Mouse (Mus musculus) adrenal gland, adult (tissue): ENCODE data around the gene Ccdc157.
"Not testable (repeated sequence)": the region's sequence is repeated elsewhere in the genome, so short reads cannot be mapped to it uniquely, and the experiment has no call there.

Experiments used
- DNase-seq, 2 experiments: peaks; one replicate each; pipeline ENCODE4 v3.0.0; 2022 to 2023; ENCODE audit warnings: low spot score in 1 of 2; ENCODE audit not compliant: inconsistent age in 2 of 2

The Ccdc157 gene

DNA sequence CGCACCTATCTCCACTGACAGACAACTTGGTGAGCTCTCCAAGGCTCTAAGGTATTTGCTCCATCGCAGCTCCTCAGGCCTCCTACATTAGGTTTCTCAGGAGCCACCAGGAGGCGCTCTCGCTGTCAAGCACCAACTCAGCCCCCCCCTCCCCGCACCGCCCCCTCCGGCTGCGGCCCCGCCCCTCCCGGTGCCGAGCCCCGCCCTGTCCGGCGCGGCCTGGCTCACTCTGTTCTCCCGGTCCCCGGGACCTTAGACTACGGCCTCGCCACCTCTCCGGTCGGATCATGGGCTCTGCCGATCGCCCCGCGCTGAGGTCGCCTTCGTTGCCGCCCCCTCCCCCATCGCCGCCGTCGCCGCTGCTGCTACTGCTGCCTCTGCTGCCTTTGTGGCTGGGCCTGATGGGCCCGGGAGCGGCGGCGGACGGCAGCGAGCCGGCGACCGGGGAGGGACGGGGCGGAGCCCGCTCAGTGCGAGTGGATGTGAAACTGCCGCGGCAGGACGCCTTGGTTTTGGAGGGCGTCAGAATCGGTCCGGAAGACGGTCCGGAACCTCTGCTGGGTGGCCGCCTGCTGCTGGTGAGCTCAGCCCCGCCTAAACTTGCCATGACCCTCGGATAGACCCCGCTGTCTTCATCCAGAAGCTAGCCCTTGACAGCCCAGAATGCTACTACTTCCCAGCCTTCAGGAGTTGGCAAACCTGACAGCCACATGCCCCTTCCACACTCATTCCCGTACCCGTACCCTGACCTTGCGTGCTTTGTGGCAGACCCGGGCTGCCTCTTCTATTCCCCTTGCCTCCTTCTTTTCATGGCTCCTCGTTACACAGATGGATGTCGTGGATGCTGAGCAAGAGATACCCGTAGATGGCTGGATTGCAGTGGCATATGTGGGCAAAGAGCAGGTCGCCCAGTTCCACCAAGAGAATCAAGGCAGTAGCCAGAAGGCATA lies 24.8 kb downstream of the Ccdc157 start, which contains the start of gene Rnf215:
Rnf215 (plus strand) TSS at position 217 of the 950 bp plus-strand sequence.
- DNase-seq, result peak; percentile 89 to 97

DNA sequence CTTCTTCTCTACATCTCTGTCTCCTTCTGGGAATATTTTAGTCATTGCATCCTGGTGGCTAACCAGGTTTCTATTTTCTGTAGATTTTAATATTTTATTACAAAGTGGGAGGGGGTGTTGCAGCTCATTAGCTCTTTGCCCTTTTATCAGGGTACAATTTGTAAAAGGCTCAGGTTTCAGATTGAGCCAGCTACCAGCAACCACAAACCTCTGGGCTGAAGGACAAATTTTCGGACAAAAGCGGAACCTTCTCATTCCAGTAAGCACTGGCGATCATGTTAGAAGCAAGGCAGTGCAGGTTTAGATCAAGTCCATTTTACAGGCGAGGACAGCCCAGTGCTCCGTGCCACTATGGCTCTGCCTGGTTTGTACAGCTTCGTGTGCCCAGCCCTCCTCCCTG lies 25.7 kb downstream of the Ccdc157 start:
- DNase-seq, result no peak

DNA sequence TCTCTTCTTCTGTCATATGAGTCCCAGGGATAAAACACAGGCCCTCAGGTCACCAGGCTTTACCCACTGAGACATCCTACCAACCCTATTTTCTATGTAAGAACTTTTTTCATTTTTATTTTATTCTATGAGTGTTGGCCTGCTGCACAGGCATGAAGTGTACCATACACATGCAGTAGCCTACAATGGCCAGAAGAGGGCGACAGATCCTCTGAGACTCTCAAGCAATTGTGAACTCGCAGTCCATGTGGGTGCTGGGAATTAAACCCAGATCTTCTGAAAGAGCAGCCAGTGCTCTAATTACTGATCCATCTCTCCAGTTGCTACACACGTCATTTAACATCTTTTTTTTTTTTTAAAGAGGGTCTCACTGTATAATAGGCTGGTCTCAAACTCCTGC lies 26.6 kb downstream of the Ccdc157 start:
- peak in 1 of 2 experiments; percentile 44 for DNase-seq

DNA sequence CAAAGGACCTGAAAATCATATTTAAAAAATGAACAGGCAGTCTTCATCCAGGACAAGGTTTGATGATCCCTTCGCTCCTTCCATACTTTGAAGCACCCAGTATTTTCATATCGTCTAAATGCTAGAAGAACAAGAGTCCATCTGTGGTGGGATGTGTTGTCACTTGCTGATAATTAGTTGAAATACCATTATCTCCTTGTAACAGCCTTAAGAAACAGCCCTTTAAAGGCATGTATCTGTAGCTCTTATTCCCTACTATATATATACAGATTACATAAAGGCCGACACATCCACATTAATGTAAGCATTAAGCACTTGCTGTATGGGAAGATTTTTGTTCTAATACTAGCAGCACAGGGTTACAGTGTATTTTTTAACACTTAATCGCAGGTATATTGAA lies 31.6 kb downstream of the Ccdc157 start:
- not testable (repeated sequence) for DNase-seq

DNA sequence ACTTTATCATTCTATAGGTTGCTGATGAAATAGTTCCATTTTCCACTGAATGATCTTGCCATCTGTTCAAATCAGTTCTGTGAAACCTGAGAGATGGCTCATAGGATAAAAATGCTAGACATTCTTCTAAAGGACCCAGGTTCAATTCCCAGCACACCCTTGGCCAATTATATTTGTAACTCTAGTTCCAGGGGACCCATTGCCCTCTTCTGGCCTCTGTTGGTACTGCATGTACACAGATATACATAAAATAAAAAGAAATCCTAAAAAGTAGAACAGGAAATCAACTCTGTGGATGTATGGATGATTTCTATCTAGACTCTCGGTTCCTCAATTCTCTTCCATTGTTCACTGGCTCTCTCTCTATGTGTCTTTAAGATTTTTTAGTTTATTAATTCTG lies 33.0 kb downstream of the Ccdc157 start:
- no peak for DNase-seq

DNA sequence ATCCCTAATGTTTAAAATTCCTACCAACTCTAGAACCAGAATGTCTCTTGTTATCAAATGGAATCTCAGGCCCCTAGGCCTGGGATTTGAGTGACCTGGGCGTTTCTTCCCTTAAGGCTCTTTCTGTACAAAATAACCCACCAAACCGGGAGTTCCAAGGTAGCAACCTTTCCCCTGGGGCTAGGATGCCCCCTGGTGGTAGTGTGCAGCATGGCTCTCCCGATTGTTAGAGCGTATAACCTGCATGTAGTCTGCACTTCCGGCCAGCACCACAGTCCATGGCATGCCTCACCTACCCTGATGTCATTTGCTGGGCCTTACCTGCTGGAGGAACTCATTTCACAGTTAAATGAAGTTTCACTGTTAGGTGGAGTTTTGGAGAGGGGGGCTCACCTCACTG lies 36.2 kb downstream of the Ccdc157 start:
- peak in 1 of 2 experiments; percentile 73 for DNase-seq

DNA sequence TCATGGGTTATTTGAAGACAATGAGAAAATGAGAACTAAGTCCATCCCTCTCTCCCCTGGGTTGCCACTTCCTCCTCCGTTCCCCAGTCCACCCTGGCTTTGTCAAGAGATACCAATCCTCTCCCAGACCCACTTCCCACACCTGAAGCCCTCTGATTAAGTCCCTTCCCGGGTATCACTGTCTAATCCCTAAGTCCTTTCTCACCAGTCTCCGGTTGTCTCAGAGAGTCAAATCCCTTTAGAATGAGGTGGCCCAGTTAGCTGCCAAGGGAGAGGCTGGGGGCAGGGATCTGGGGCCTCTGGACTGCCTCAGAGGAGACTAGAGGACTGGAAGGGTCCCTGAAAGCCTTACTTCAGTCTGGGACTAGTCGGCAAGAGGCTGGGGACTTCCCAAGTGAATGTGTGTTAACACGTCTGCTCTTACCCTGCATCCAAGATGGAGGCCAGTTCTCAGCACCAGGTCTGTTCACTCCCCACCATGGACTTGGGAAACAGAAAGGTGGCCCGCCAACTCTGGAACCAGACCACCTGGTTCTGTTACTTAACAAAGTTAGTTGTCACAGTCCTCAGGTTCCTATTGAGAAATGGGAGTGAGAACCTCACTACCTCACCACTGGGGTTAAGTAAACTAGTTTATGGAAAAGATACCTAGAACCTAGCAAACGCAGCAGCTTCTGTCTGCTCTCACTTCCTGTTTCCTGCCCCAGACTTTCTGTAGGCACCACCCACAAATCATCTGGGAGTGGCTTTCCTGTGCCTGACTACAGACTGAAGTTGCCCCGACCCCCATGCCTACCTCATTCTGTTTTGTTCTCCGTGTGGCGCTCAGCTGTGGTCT lies 37.1 kb downstream of the Ccdc157 start, which contains the start of gene Sec14l2:
Sec14l2 (minus strand) TSS at position 674 of the 838 bp plus-strand sequence.
- DNase-seq, result no peak

DNA sequence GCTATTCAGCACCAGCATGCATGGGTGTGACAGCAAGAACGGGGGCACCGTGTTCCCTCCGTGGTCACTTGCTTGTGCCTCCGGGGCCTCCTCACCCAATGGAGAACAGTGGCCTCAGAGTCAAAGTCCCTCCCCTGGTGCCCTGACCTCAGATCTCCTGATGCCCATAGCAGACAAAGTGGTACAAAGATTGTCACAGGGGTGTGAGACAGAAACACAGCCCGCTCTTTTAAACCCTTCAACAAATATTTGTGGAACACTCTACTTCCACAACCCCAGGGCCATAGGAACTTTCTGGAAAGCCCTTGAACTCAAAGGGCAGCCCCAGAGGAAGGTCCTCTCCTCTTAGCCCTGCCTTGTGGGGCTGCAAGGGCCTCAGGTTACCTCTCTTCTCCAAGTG lies 37.9 kb downstream of the Ccdc157 start:
- DNase-seq, result no peak

DNA sequence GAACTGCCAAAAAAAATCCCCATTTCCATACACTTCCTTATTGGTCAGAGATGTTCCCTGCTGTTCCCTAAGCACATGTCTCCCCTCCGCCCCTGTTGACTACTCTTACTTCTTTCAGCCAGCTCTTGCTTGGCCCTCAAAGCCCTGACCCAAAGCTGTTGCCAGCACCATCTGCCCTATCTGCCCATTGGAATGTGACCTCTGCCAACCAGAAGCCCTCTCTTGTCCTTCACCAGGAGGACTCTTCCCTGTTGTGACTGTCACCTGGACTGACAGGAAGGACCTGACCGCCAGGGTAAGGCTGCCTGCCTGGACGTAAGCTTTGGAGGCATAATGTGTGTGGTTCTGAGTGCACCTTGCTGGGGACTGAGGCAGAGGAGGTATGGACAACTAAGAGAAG lies 38.4 kb downstream of the Ccdc157 start:
- DNase-seq, result no peak

DNA sequence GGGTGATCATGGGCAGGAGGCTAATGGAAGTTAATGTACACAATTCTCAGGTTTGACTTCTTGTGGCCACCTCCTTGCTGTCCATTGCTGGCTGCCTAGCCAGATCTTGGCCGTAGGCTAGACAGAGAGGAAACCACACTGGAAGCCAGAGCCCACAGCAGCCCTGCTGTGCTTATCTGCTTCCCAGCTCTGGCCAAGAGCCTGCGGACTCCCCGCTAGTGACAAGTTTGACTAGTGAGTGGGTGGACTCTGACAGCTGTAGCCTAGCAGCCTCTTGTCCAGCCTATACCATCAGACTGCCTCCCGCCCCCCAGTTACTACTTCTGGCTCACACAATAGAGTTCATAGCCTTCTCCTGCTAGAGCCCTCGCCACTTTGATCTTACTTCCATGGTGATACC lies 40.5 kb downstream of the Ccdc157 start:
- DNase-seq, result no peak

DNA sequence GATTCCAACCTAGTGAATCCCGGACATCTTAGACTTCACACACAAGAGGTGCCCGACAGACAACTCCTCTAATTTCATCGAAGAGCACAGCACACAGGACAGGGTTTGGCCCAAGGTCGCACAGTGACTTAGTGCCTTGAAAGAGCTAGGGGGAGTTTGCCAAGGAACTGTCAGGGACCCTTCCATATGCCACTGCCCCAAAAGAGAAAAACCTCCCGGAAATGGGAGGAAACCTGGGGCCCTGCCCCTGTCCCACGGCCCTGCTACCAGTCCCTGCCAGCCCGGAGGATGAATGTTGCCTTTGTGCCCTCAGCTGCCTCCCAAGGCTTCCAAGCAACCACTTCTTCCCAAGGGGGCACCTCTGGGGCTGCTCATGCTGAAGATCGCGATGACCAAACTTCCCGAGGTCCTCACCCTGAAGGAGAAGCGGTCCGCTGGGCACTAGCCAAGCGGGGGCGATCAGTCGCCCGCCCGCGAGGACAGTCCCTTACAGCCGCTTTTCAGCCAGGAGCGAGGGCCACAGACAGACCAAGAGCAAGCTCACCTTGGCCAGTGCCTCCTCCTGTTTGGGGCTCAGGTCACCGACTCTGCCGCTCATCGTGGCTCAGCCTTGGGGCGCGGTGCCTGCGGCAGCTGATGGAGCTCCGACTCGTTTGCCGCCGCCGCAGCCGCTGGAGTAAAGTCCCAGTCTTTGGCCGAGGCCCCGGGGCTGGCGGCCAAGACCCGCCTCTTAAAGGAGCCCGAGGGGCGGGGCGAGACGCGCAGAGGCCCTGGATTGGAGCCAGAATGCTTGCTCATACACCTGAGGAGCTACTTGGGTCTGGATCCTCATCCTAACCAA lies 41.8 kb downstream of the Ccdc157 start:
- DNase-seq, result peak; percentile 65 to 80

DNA sequence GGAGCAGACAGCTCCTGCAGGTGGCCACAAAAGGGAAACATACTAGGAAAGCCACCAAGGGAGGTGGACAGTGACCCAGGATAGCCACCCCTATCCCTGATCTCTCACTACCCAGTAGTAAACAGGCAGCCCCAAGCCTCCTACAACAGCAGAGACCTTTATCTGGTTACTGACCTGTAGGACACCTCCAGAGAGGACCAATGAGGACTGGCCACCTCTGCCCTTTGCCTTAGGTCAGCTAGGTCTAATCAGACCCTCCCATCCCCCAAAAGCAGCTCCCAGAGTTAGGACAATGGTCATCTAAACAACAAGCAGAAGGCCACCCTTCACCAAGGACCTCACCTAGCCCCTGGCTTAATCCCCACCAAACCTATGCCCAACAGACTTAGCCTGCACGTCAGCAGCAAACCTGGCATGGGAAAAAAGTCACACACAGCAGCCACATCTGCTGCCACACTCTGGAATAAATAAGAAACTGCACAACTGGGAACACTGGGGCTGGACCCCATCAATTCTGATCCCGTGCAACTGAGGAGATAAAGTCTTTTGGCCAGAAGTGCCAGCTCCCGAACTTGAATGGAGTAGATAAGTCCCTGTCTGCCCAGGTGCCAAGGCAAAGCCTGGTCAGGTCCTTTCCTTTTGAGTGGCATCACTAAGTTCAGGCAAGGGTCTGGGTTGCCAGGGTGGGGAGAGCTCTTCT lies 42.6 kb downstream of the Ccdc157 start:
- DNase-seq, result peak in 1 of 2 experiments; percentile 42

DNA sequence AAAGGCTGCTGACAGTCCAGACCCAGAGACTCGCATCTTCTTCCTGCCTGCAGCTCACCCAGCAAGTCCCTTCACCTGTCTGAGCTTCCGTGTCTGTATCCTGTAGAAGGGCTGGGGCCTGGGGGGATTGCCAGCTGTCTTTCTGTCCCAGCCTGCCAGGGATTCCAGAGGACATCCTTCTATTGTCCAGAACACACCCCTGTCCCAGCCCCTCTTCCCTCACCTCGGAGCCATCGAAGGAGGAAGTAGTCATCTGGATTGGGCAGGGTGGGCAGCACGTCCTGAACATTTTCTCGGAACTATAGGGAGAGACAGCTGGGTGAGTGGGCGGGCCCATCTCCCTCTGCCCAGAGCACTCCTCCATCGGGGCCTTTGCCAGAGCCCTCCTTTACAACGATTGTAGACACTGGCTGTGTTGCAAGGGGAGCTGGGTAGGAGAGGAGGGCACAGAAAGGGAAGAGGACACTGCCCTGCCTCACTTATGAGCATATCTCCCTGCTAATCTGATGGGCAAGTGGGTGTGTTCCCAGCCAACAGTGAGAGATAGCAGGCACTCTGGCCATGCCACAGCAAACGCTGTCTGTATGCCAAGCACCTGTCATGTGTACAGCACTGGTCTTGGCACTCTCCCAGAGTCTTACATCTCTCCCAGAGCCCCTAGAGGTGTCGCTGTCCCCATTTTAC lies 43.5 kb downstream of the Ccdc157 start:
- DNase-seq, result no peak

DNA sequence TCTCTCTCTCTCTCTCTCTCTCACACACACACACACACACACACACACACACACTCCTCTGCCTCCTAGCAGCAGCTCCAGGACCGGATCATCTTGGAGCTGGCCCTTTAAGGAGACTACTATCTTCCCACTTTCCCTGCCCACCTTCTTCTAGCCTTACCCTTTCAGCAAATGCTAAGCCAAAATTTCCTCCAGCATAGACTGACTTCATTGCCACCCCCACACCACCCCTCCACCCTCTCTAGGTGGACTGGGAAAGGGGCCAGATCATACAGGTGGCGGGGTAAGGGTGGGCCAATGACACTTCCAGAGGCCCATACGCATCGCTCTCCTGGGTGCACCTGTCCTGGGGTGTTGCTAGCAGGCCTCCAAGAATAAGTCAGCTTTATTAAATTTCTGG lies 44.7 kb downstream of the Ccdc157 start:
- DNase-seq, result no peak

DNA sequence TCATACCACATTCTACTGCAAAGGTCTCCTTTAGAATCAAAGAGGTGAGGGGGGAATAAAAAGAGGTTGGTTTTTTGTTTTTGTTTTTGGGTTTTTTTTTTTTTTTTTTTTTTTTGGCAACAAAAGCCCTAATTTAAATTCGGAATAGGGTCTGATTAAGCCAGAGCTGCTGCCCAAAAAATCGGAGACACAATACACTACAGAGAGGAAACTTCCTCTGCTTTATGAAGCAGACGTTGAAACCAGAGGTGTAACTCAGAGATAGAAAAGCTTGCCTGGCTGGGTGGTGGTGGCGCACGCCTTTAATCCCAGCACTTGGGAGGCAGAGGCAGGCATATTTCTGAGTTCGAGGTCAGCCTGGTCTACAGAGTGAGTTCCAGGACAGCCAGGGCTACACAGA lies 45.6 kb downstream of the Ccdc157 start:
- not testable (repeated sequence) for DNase-seq

DNA sequence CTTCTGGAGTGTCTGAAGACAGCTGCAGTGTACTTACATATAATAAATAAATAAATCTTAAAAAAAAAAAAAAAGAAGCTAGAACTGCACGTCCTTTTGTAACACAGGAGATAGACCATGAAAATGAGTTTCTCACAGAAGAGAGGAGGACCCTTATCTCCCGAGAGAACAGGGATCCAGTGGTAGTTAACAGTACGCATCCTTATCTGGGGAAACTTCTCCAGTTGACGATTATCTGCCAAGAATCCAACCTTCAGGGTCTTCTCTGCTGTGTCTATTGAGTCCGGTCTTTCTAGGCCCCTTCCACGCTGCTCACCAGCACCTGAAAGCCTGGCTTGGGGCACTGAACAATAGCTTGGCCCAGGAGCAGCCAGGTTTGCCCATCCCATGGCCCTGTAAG lies 46.1 kb downstream of the Ccdc157 start:
- DNase-seq, result no peak

DNA sequence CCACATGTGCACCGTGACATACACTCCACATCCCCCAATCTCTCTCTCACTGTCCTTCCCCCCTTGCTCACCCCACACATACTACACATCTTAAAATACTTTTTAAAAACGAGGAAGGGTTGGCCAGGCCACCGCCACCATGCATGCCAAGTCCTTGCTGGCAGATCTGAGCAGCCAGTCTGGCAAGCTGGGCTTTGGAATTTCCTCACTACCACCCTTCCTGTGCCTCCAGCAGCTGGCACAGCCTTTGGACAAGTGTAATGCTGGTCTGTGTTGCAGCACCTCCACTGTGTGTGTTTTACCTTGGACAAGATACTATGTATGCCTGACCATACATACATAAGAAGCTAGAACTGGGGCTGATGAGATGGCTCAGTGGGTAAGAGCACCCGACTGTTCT lies 46.6 kb downstream of the Ccdc157 start:
- DNase-seq, result no peak

DNA sequence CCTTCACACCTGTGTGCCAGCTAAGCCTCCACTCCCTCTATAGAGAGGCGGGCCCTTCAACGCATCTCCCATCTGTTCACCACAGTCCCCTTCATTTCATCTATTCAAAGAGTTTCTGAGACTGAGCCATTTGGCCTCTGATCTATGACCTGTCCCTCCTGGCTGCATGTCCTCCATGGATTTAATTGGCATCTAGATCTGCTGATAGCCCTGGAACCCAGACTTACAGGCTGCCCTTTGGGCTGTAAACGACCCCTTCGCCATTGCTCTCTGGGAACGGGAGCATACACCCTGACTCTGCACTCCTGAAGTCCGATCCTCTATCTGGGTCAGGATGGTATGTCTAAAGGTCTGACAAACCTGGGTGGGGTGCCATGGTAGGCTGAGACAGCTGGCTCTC lies 47.2 kb downstream of the Ccdc157 start:
- no peak for DNase-seq

DNA sequence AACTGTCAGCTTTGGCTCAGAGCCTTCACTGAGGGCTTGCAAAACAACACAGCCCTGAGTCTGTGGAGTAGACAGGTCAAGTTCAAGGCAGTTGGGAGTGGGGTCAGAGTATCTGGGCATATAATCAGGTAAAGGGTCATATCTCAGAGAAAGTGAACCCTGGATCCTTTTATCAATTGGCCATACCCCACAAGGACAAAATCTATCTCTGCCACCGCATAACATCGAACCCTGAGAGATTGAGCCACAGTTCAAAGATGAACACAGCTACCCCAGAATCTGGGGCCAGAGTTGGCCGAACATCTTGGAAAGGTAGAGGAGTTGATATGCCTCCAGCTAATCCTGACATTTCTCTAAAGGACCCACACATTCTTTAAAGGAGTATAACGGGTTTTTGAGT lies 48.1 kb downstream of the Ccdc157 start:
- DNase-seq, result no peak

DNA sequence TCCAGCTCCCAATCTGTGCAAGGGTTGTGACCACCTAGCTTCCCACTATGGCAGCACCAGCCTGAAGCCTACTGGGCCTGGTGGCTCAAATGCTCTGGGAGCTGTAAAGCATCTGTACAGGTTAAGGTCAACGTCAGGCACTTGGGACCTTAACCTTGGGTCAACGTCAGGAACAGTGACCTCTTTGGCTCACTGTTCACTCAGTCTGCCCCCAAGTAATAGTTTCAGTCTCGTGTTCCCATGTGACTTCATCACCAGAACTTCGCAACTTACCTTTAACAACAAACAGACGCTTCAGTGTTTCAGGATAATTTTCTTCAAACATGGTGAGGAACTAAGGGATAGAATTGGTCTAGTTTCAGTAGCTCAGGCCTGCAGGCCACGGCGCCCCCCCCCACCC lies 51.4 kb downstream of the Ccdc157 start:
- no peak for DNase-seq
